Mouse (Mus musculus): ENCODE measurements around the gene Gimap9.
"Not testable (repeated sequence)": the region's sequence is repeated elsewhere in the genome, so short reads cannot be mapped to it uniquely, and the experiment has no call there.

Gene Gimap9

DNA sequence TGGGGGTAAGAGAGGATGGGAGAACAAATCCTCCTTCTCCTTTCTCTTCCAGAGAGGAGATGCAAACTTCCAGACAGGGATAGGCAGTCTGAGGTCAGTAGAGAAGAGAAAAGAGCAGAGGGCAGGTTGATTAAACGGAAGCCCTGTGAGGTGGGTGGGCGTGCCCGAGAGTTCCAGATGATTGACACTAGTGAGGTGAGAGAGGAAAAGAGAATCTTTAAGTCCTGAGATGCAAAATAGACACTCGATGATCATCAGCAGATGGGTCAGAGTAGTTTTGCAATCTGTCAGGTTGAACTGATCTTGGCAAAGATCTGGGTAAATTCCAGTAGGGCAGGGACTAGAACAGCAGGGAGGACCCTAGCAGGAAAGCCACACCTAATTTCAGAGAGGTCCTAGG is 11.2 kb upstream of the Gimap9 start:
- no peak for DNase-seq (ENCODE audit: low read depth, low spot score)

DNA sequence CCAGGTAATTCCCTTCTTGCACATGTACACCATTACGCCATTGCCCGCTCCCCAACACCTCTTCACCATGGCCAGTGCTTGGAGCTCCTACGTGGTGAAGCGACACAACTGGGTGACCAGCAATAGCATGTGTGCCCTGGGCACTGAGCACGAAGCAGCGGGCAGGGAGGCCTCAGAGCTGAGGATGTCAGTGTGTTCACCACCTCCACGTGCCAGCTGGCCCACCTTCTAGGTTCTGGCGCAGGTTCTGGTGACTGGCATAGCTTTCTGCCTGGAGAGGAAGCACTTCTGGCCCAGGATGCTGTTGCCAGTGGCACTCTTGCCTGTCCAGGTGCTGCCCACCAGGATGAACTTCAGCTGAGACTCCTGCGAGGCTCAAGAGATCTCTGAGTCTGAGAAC is 10.5 kb upstream of the Gimap9 start:
- DNase-seq (ENCODE audit: low read depth, low spot score) = no peak

DNA sequence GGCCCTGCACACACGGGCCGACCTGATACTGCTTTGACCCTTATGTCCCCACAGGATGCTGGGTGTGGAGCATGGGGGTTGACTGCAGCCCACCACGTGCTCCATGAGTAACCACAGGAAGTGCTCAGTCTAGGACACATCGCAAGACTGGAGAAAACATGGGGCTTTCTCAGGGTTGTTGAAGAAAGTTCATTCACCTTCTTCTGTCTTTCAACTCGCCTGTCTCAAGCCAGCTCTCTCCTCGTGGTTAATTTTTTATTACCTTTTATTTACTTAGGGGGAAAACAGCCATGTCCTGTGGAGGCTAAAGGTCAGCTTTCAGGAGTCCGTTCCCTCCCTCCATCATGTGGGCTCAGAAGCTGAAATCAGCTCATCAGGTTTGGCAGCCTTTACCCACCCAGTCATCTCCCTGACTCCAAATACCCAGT is 9.8 kb upstream of the Gimap9 start:
- DNase-seq (ENCODE audit: low read depth, low spot score) = no peak

DNA sequence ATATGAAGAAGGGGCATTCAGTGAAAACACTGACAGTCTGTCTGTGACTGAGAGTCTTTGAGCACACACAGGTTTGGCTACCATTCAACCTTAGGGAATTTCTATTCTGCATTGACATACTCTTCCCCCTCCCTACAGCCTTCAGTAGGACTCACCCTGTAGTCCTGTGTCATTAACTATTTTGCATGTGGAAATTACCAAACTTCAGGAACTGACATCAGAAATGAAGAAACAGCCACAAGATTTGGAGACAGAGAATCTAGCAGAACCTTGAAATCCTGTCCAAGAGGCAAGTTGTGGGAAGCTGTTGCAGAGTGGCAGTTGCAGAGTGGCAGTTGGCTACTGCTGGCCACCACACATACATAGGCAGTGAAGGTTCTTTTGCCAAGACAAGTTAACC is 7.9 kb upstream of the Gimap9 start:
- DNase-seq (ENCODE audit: low read depth, low spot score) = no peak

DNA sequence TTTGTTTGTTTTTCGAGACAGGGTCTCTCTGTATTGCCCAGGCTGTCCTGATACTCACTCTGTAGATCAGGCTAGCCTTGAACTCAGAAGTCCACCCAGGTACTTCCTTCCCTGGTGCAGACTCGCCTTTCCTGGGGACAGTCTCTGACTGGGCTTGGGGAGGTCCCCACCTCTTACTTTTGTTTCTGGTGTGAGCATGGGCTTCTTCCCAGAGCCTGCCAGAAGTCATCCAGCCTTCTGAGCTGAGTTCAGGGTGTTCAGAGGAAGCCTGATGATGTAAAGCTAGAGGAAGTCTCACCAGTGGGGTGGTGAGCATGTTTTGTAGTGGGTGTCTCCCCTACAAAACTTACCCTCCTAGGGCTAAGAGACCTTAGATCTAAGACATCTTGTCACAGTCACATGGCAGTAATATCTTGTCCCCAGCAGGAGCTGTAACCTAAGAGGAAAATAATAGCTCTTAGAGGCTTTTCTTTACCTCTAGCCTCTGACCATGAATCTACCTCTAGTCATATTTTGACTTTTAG is 6.4 kb upstream of the Gimap9 start:
- no peak for DNase-seq (ENCODE audit: low read depth, low spot score)

DNA sequence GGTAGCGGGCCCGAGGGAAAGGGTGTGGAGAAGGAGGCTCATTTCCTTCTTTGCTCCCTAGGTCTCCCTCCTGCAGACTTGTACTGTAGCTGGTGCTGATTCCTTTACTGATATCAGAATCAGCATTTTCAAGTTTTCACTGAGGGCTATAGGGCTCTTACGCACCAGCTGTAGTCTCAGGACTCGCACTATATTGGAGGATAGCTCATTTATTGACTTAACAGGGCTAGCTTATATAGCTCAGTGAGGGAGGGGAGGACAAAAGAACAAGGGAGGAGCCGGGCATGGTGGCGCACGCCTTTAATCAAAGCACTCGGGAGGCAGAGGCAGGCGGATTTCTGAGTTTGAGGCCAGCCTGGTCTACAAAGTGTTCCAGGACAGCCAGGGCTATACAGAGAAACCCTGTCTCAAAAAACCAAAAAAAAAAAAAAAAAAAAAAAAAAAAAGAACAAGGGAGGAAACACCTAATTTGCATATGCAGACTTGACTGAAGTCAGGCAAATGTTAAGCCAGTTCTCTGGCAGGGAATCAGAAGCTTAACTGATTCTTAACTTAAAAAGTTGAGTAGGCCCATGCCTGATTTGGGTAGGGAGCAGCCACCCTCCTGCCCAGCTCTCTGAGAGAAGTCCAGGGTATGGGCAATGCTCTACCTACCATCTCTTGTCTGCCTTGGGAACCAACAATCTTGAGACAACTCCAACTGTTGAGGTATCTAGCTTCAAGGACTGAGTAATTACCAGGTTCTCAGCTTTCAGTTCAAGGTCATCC is 1.5 kb upstream of the Gimap9 start:
- DNase-seq (ENCODE audit: low read depth, low spot score) = no peak

DNA sequence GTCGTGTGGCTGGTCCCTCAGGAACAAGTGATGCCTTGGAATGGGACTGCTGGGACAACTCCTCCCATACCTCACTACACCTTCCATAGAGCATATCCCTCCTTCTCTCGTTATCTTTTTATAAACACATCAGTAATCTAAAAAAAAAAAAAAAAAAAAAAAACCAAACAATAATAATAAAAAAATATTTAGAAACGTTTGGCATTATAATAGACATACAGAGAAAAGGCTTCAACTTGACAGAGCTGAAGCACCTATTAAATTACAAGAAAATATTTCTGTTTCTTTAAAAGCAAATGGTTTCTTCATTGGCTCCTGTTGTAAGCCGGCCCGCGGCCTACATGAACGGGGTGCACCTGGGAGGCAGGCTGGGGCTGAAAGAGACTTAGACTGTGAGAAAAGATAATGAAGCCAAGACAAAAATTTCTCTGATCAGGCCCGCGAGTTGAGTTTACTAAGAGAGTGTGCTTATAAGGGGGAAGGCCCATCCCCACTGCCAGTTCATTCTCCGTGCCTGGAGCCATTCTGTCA is 464 bp upstream of the Gimap9 start:
- DNase-seq (ENCODE audit: low read depth, low spot score) = no peak

DNA sequence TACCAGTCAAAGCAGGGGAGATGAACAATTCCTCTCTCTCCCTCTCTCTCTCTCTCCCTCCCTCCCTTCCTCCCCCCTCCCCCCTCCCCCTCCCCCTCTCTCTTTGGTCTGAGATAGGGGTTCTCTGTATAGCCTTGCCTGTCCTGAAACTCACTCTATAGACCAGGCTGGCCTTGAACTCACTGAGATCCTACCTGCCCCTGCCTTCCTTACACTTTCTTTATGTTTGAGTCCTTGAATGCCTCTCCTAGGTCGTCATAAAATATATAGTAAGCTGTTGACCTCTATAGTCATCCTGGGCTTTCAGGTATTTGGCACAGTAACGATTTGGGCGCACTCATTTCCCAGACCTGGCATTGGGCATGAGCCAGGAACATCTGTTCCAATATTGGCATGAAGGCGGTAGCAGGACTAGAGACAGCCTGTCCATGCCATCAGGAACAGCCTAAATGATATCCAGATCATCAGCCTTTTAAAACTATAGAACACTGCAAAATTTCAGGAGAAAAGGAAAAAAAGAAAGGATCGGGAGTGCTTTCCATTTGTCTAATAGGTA is 1.0 kb downstream of the Gimap9 start:
- no peak for DNase-seq (ENCODE audit: low read depth, low spot score)

DNA sequence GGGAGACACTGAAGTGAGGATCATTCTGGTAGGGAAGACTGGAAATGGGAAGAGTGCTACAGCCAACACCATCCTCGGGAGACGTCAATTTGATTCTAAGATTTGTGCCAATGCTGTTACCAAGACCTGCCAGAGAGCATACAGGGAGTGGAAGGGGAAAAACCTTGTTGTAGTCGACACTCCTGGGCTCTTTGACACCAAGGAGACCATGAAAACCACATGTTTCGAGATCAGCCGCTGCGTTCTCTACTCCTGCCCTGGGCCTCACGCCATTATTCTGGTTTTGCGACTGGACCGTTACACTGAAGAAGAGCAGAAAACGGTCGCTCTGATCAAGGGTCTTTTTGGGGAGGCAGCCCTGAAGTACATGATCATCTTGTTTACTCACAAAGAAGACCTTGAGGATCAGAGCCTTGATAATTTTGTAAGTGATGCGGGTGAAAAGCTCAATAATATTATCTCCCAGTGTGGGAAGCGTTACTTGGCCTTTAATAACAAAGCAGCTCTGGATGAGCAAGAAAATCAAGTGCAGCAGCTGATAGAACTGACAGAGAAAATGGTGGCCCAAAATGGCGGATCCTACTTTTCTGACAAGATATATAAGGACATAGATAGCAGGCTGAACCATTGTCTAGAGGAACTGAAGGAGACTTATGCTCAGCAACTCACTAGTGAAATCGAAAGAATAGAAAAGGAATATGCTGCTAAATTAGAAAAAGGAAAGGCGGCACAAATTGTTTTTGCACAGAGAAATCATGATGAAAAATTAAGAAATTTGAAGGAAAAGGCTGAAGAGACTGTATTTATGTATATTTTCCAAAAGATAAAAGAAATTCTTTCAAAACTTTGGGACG is 1.8 kb downstream of the Gimap9 start:
- DNase-seq (ENCODE audit: low read depth, low spot score) = no peak

DNA sequence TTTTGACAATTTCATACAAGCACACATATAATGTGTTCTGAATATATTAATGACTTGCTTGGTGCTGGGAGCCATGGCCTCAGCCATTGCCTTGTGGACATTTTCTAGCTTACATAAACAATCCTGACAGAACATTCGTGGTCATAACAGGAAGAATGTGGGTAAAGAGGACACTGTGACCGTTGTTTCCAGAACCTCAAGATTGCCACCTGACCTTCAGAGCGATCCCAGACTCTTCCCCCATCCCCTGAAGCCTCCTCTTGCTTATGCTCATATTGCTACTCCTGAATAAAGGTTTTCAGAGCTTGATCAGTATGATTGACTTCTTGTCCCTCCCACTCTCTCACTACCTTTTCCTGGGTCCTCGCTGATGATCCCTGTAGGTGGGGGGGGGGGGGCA is 2.5 kb downstream of the Gimap9 start:
- no peak for DNase-seq (ENCODE audit: low read depth, low spot score)

DNA sequence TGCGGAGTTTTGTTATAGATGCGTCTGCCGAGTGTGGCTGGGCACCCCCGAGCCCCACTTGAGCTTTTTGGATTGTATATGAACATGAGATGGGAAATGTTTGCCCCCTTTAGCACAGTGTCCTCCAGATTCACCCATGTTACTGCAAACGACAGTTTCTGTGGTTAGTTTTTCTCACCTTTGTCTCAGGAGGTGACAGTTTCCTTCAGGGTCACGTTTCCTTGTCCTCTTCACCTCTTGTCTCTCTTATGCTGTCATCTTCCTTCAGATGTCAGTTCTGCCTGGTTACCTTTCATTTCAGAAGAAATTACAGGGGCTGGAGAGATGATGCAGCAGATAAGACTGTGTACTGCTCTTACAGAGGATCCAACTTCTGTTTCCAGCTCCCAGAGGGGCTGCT is 3.8 kb downstream of the Gimap9 start:
- no peak for DNase-seq (ENCODE audit: low read depth, low spot score)

DNA sequence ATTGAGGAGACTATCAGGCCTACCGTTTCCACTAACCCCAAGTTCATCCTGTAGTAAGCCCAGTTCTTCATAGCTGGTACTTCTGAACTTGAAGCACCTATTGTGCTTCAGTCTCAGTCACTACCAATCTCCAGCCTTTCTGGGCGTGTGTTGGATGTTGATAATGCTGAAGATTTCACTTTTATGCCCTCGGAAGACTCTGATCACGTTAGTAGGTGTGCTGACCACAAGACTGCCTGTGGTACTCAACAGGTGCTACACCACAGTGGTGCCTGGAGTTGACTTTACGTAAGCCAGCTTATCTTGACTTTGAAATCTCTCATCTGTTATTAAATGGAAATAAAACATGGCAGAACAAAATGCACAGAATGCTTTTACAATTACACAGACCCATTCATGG is 4.5 kb downstream of the Gimap9 start:
- DNase-seq (ENCODE audit: low read depth, low spot score) = no peak

DNA sequence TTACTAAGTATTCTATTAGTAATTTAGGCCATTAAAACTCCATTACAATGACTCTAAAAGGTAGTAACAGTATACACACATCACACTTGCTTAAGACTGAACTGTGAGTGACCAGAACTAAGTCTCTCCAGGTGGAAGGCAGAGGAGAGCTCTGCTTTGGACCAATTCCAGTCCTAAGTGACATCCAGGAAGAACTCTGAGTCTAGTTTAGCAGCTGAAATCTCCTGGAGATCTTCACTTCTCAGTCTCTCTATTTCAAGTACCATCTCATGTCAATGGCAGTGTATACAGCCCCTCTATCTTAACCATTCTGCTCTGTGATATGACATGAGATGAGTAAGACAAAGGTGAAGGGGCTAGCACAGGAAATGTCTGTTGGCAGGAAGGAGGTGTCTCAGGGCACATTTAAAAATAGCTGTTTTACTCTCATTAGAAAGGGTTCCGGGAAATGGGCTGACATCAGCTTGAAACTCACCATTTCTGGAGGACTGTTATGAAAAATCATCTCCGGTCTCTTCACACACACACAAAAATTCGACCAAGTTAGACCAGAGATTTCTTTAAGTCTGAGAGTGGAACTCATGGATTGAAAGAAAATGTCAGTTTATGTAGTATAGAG is 5.7 kb downstream of the Gimap9 start:
- DNase-seq (ENCODE audit: low read depth, low spot score) = no peak

DNA sequence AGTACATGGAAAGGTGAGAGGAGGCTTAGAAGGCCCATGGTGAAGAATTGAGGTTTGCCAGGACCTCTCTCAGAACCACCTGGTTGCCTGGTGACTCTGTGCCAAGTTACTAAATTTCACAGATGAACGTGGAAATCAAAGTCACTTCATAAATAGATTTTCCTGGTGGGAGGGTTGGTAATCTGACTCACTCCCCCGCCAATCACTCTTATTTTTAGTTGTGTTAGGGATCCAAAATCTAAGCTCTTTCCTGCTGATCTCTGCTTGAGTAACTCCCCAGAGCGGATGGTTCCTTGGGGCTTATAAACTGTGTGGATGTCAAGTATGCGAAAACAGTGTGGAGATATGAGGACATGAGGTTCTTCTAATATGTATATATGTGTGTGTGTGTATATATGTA is 6.3 kb downstream of the Gimap9 start:
- no peak for DNase-seq (ENCODE audit: low read depth, low spot score)

DNA sequence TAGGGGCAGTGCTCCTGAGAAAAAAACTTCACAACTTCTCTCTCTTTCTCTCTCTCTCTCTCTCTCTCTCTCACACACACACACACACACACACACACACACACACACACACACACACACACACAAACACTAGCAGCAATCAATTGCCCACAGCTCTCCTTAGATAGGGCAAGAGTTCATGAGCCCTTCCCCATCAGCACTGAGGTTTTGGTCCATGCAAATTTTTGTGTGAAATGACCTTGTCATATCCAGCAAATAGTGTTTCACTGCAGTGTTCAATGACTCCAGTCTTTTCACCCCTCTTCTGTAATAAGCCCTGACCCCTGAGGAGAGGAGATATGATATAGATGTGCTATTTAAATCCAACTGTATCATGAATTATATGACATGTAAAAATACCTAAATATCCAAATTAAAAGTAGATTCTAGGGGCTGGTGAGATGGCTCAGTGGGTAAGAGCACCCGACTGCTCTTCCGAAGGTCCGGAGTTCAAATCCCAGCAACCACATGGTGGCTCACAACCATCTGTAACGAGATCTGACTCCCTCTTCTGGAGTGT is 7.4 kb downstream of the Gimap9 start:
- not testable (repeated sequence) for DNase-seq (ENCODE audit: low read depth, low spot score)

DNA sequence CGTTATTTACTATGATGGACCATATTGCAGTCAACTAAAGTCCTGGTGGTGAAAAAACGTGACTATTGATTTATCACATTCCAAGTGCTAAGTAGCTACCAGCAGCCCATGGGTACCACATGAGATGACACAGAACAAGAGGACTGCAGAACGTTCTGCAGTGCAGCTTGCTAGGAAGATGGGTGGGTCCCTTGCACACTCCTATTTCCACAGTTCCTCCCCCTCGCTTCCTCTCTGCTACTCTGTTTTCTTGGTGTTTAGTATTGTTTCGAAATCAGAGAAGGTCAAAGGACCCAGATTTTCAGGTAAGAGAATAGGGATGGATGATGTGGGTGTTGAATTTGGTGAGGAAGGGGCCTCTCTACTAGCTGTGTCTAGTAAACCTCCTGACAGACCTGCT is 8.4 kb downstream of the Gimap9 start, which contains the start of gene Gimap4:
Gene Gimap4 (plus strand): TSS at position 231 of the 400 bp plus-strand sequence.
- DNase-seq (ENCODE audit: low read depth, low spot score) = no peak

DNA sequence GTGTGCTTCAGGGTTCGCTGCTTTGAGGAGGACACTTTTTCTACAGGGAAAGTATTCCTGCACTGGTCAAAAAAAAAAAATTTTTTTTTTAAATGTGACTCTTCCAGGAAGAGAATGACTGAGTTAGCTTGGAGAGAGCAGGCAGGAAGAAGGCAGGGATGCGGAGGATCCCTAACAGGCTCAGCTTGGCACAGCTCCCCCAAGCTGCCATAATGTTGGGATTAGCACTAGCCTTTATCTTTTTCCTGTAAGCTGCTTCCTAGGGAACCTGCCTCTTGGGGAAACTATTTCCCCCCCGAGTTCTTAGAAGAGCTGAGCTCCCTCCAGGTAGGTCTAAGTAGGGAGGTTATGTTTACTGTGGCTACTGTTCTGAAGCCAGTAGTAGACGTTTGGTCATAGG is 8.9 kb downstream of the Gimap9 start:
- DNase-seq (ENCODE audit: low read depth, low spot score) = no peak

DNA sequence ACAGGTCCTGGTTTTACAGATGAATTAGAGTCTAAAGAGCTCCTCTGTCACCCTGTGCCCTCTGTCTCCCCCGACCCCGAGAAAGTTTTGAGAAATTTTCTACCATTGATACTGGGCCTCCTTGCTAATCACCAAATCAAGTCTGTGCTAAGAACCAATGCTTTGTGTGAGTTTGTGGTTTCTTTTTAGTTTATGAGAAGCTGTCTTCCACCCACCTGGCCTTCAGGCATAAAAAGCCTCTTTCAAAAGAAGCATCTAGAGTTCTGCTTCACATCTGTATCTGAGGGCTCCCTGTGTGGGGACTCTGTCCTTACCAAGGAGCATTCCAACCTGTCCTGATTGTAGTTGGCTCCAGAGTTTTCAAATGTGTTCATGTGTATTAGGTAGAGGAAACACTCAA is 9.3 kb downstream of the Gimap9 start:
- DNase-seq (ENCODE audit: low read depth, low spot score) = no peak

DNA sequence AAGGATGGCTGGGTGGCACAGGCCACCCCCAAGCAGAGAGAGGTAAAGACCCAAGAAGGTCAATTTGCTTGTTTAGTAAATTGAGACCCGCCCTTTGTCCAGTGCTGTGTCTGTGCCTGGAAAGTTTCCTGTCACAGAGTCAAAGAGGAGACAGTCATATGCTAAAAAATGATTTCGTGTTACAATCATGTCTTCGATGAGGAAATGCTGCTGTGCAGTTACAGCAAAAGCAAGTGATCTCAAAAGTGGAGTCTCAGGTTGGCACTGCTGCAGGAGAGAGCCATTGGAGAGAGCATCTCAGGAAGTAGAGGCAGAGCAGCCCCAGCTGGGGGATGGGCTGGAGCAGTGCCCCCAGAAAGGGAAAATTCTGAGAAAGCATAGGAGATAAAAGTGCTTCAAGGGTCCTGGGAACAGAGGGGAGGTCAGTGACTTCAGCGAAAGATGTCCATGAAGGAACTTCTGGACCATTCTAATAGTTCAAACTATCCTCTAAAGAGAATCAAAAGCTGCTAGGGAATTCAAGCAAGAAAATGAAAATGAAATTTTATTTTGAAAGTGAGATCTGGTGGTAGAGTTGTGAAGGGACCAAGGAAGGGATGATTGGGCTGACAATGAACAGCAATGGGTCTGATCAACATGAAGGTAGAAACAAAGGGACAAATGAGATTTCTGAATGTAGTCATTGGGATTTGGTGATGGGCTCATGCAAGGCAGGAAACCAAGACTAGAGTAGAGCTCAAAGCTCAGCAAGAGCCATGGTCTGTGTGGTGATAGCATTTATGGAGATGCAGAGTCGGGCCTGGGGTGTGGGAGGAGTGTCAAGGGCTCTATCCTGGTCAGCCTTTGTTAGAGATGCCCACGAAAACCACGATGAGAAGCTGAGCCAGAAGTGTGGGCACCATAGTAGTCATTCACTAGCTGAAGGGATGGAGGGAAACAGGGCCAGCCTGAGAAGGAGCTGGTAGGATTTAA is 10.1 kb downstream of the Gimap9 start:
- no peak for DNase-seq (ENCODE audit: low read depth, low spot score)

DNA sequence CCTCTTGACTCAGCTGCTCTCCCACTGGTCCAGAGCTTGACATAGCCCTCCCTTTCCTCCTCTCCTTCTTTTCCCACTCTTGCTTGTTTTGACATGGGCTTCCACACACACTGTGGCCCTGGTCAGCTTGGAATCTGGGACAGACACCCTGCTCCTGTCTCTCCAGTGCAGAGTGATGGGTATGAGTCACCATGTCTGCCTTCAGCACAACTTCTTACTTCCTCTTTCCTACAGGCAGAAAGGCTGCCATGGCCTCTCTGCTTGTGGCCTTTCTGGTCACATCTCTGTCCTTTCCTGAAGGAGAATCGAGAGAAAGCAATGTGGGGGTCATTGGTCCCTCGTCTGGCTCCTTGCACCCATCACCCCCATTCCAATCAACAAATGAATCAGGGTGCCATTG is 11.1 kb downstream of the Gimap9 start:
- DNase-seq (ENCODE audit: low read depth, low spot score) = no peak
